Mouse (Mus musculus) forelimb bud, embryonic 11.5 days (tissue): Measurements from ENCODE around the gene Tas1r2.
A peak's percentile ranks its signal among the peaks of the same experiment; 100 is the strongest.

ENCODE experiments used
- DNase-seq: peaks from one replicate; pipeline ENCODE4 v3.0.0-alpha.2; 2012; ENCODE audit warnings: low read depth, low spot score

Gene Tas1r2

GRCm38 (mm10) chr4:139705986-139706385, 52.6 kb downstream of the Tas1r2 start:
- no peak for DNase-seq

GRCm38 (mm10) chr4:139710467-139711334, 57.4 kb downstream of the Tas1r2 start:
- no peak for DNase-seq

- DNase-seq: peak; percentile 17
Measured at GRCm38 (mm10) chr4:139715241-139715932, 62.0 kb downstream of the Tas1r2 start.

GRCm38 (mm10) chr4:139716477-139717169, 63.3 kb downstream of the Tas1r2 start:
- no peak for DNase-seq

DNA sequence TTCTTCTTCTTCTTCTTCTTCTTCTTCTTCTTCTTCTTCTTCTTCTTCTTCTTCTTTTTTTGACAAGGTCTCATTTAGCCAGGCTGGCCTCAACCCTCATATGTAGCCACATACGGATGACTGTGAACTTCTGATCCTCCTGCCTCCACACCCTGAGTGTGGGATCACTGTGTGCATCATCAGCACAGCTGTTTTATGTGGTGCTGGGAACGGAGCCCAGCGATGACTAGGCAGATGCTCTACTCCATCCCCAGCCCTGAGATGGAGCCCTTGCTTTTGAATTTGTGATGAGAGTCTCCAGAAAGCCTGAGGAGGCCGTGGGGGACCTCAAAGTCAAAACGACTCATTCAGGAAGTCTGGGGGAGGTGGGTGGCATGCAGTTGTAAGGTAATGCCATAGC, 65.6 kb downstream of the Tas1r2 start:
- no peak for DNase-seq
